Mouse (Mus musculus) adrenal gland (tissue): ENCODE results near the gene Med13.
"Not testable (repeated sequence)": the region's sequence is repeated elsewhere in the genome, so short reads cannot be mapped to it uniquely, and the experiment has no call there.

Experiments
- intact Hi-C: fragments of 180-260 bp; cut with DNase I; formaldehyde crosslinking; loops from one replicate; pipeline ENCODE4 v1.15.1; 2025

The Med13 gene

DNA sequence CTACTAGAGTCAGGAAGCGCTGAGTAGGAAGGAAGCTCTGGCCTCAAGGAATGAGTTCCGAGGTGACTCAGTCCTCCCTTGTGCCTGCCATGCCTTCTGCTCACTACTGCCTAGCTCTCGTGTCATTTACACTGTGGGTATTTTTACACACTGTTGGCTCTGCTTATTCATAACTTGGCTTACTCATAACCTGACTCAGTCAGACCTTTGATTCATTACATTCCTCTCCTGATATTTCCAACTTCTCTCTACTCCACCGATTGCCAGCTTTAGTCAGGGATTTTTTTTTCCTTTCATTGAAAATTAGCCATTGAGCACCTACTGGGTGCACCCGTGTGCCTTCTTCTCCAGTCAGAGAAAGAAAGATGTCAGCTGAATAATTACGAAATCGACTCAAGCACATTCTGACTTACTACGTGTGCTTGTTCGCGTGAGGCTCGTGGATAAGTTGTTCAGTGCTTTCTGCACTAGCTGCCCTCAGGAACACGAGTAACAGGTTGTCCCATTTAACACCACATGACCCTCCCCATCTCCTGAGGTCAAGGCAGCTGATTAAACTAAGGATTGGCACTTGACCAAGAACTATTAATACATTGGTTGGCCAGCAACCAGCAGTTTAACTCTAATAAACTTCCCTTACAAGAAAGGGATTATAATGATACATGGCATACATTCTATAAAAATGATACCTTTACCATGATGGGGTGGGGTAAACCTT, 23.3 kb upstream of the Med13 start:
- intact Hi-C loops, result no loop called here

- intact Hi-C loops, result no loop called here
These were observed 21.6 kb upstream of the Med13 start for GRCm38 (mm10) chr11:86378981-86379380.

- intact Hi-C loops, result no loop called here
These were observed 20.4 kb upstream of the Med13 start for GRCm38 (mm10) chr11:86377841-86378240.

- intact Hi-C loops, result no loop called here
These were observed 19.3 kb upstream of the Med13 start for GRCm38 (mm10) chr11:86376707-86377106.

DNA sequence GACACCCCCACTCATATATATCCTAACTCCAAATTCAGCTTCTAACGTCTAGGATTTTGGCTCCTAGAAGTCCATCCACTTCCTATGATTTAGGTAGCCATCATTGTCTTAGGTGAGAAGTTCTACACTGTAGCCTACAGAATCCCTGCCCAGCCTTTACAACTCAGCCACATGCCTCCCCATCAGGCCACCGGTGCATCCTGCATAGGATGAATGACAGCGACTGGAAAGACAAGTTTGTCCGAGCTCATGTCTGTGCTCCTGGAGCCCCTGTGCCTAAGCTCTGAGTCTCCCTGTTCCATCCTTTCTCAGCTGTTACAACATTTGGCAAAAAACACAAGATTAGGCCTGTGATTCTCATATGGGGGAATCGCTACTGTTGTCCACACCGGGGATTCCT, 17.7 kb upstream of the Med13 start:
- intact Hi-C loops, result no loop called here

- intact Hi-C loops, result no loop called here
These were observed 13.9 kb upstream of the Med13 start for GRCm38 (mm10) chr11:86371266-86371665.

DNA sequence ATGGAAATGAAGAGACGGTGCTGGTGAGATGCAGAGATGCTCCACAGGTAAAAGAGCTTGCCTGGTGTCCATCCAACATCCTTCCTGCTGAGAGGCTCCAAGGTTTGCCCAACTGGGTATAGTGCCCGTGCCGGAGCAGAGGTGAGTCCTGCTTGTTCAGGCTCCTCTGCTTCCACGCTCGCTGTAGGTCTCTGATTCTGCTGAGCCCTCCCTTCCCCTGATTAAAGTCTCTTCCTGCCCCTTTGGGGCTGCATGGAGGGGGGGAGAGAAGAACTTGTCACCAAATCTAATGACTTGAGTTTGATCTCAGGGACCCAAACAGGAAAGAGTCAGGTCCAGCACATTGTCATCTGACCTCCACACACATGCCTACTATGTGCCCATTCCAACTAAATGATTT, 12.5 kb upstream of the Med13 start:
- intact Hi-C loops, result no loop called here

GRCm38 (mm10) chr11:86369003-86369402, 11.6 kb upstream of the Med13 start:
- intact Hi-C loops, result no loop called here

- intact Hi-C loops, result no loop called here
These were observed 7.5 kb upstream of the Med13 start for GRCm38 (mm10) chr11:86364709-86365452.

DNA sequence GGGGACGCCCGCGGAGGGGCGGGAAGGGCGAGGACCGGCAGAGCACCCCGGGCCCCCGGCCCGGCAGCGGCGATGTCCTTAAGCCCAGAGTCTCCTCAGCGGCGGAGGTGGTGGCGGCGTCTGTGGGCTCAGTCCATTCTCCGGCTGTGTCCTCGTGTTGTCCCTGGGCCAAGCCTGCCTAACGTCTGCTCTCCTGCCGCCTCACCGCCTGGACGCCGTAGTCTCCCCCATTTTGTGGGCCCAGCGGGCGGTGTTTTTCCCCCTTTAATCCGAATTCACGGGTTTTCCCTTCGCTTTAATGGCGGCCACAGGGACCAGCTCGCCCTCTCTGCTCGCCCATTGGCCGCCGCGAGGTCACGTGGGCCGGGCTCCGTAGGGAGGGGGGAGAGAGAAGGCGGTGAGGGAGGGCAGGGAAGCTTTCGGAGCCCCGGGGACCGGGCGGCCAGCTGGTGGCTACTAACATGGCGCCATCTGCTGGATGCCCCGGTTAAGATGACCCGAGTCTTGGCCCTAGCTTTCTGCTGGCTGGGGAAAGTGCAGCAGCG, 654 bp upstream of the Med13 start:
- intact Hi-C loops, result no loop called here

DNA sequence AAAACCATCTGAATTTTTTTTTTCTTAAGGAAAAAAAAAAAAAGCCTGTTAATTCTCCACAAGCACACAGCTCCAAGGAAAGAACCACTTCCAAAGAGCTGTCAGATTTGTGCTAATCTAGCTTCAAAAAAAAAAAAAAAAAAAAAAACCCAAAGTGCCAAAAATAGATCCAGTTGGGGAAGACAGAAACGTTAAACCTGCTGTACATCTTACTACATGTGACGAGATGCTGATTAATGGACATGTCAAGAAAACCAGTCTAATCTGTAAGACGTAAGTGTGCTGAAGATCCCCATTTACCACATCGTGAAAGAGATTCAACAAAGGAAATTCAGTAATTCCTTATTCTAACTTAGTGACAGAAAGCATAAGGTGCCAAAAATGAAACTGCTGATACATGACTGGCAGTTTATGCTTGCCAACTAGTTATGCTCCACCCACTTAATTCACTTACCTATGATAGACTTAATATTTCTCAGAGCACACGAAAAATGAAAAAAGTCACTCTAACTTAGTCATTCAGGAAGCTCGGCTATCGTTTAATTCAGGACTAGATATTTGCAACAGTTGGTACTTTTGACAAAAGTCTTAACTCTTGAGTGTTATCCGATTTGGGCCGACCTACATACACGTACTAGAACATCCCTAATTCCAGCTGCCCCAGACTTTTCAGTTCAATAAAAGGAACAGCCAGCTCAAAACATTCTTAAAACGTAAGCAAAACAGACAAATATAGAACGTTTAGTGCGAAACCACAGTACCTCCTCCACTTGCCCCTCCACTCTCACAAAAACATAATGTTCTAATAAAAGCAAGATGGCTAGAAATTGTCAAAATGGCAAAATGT, 1.2 kb downstream of the Med13 start:
- intact Hi-C loops, result no loop called here

DNA sequence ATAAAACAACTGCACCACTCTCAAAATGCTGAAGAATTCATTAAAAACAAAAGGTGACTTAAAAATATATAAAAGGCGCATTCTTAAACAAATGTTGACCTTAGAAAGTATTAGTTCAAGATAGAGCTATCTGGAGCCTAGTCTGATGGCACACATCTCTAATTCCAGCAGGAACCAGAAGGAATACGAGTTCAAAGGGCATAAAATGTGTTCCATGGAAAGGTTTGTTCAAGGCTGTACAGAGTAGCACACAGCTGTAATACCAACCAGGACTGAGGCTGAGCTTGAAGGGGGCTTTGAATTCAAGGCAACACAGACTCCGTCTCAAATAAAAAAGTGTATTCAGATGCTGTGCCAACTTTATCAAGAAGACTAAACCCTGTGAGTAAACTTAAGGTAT, 3.8 kb downstream of the Med13 start:
- intact Hi-C loops, result no loop called here

DNA sequence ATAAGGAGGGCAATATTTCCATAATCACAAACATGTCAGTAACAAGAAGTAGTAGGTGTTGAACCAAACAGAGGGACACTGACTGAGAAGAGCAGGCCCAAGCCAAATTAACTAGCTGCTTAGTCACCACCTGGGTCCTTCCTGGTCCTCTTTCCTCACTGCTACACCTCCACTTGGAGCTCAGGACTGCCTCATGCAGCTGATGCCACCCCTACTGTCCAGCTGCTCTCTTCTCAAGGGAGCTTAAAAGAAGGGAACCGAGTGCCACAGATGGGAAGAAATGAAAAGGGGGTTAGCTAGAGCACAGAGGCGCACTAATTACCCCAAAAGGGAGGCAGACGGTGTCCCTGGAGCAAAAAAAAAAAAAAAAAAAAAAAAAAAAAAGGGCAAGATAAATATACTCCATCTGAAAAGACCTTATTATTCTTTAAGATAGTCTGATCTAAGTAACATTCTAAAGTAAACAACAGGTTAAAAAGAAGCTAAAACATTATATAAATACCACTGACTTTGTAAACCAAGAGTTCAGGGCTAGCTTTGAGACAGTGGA, 5.6 kb downstream of the Med13 start:
- intact Hi-C loops, result no loop called here

DNA sequence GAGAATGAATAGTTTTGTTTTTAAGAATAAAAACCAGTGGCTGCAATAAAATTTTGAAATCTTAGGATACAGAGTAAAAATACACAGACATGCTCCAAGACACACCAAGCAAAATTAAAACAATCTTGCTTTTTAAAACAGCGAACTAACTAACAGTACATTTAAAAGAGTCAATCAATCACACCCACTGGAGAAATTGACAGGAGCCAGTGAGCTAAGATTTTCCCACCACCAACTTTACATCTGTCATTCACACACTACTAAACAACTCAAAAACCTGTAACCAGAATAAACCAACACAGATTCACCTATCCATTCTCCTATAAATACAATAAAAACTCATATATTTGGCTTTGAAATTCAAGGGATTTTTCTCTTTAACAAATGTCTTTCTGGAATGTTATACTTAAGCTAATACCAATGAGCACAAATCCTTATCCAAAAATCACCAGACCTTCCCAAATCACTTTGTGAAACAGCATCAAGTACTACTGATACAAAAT, 6.7 kb downstream of the Med13 start:
- intact Hi-C loops, result no loop called here

DNA sequence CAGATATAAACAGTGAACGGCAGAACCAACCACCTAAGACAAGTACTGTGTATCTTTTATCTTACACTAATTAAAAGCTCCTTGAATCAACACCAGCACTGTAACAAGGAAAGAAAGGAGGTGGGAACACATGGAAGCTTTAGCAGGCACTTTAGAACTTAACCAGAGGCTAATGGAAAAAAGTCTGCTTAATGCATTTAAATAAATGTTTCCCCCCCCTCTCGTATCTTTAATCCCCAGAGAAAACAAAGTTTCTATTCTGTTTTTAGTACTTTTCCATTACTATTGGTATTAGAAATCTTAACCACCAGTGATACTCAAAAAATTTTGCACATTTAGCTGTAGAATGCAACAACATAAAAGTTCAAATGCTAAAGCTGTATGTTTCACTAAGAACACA, 8.1 kb downstream of the Med13 start:
- intact Hi-C loops, result no loop called here

DNA sequence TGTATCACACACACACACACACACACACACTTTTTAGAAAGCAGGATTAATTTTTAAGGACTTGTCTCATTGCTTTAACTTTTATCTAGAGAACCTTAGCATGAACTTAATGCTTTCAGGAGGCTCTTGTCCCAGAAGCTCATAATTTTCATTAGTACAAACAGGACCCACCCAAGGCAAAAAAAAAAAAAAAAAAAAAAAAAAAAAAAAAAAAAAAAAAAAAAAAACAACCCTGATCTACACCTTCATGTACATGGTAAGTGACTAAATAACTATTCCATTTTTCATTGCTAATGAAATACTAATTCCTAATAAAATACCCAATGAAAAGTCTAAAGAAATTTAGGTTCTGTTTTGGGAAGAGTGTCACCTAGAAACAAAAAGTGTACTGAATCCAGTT, 8.5 kb downstream of the Med13 start:
- intact Hi-C loops, result no loop called here

GRCm38 (mm10) chr11:86347387-86348122, 9.8 kb downstream of the Med13 start:
- intact Hi-C loops, result no loop called here

GRCm38 (mm10) chr11:86346525-86346924, 10.9 kb downstream of the Med13 start:
- intact Hi-C loops, result no loop called here

DNA sequence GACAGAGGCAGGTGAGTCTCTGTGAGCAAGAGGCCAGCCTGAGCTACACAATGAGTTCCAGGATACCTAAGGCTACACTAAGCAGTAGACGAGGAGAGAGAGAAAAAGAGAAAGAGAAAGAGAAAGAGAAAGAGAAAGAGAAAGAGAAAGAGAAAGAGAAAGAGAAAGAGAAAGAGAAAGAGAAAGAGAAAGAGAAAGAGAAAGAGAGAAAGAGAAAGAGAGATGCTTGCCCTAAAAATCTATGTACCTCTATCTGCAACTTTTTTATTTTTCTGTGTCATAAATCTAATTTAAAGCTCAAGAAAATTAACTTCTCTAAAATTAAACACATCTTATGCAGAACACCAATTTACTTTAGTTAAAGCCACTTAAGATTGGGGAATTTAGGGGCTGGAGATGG, 12.5 kb downstream of the Med13 start:
- intact Hi-C loops, result not testable (repeated sequence)

- intact Hi-C loops, result no loop called here
These were observed 33.2 kb downstream of the Med13 start for GRCm38 (mm10) chr11:86324251-86324650.

DNA sequence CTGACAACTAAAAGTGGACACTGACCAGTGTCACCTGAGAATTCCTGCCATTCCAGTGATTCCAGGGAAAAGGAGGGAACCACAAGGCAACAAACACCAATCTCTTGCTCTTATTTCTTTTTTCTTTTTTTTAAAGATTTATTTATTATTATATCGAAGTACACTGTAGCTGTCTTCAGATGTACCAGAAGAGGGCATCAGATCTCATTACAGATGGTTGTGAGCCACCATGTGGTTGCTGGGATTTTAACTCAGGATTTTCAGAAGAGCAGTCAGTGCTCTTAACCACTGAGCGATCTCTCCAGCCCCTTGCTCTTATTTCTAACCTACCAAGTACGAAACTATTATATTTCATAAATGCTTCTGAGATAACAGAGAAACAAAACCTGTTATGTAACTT, 42.4 kb downstream of the Med13 start:
- intact Hi-C loops, result not testable (repeated sequence)
